Mouse (Mus musculus) embryonic fibroblast, embryonic 13.5 days (primary cell): ENCODE results near the gene Rps4x.

ENCODE experiments used
- CTCF ChIP-seq: IDR thresholded peaks from 2 replicates; pipeline ENCODE4 v1.5.1; 2011; ENCODE audit warnings: mild to moderate bottlenecking, control low read depth, low read length, moderate library complexity, borderline replicate concordance; ENCODE audit not compliant: insufficient read depth
- POLR2A ChIP-seq: IDR thresholded peaks from 2 replicates; pipeline ENCODE4 v1.6.1; 2011; ENCODE audit warnings: low read depth, mild to moderate bottlenecking, control low read depth, low read length, moderate library complexity

DNA sequence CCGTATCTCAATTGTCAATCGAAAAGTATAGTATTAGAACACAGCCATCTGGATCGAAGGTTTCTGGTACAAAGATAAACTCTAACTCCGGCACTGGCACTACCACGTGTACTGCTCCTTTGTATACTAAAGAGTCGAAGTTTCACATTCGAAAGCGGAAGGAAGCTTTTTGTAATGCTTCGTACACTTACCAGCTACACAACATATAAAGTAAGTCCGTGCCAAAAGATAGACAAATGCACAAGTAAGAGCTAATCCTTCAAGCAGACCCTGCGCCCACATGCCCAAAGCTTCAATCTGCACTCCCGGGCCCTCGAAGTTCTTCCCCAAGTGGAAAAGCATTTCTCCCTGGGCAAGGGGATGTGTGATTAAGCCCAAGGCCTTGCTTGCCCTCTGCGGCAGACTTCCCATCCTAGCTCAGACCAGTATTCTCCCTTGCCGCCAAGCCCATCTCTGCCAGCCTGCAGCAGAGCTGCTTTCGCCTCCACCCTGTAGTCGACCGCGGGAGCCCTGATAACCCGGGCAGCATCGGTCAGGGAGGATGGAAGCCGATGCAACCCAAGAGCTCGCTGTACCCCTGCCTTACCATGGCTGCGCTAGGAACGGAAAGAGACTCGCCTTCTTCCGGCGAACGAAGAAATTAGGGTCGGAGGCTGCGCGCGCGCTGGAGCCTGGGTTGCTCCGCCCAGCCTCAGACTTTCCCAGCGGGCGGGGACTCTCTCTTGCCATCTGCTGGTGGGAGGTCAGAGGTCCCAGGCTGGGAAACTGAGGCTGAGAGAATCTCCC lies at the start of gene Rps4x:
- TF ChIP-seq CTCF = 0 out of 2 replicates have a peak, but pooled peaks have one; percentile 23
- peak; percentile 96 for TF ChIP-seq POLR2A
